25 mouse cellular contexts compared by ENCODE assay signal in the genomic region with DNA sequence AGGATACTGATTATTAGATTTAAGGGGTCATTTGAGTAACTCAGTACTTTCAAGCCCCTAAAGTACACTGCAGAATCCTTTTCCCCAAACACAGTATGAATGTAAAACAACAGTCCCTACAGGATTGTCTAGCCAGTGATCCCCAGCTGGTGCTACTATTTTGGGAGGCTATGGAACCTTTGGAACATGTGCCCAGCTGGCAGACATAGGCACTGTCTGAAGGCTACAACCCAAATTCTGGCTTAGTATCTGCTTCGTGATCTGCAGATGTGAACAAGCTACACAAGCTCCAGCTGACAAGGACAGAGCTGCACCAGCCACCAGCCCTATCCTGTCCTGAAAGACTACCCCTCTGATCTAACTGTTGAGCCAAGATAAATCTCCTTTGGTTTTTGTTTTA. TPM values are rescaled to one million over a fixed set of nuclear protein-coding genes. Genes with fewer than 3 reads are reported as not detected.
"Had no signal": no experiment of that assay in that cellular context is flagged by ENCODE, and none has a peak within 500 bp of the region (broad histone marks: within the 10 kb centered on the region; RNA-seq: fewer than 3 reads in every experiment).

No protein-coding gene starts in this region.

- H3K9me3 ChIP-seq: kidney, embryonic 15.5 days; limb, embryonic 12.5 days; limb, embryonic 15.5 days; liver, embryonic 15.5 days; lung, embryonic 15.5 days; neural tube, embryonic 12.5 days; neural tube, embryonic 15.5 days had no signal

- H3K9ac ChIP-seq: kidney, embryonic 15.5 days; limb, embryonic 12.5 days; limb, embryonic 15.5 days; liver, embryonic 15.5 days; lung, embryonic 15.5 days; neural tube, embryonic 12.5 days; neural tube, embryonic 15.5 days had no signal

- H3K27me3 ChIP-seq: kidney, embryonic 15.5 days; limb, embryonic 12.5 days; limb, embryonic 15.5 days; liver, embryonic 15.5 days; lung, embryonic 15.5 days; neural tube, embryonic 12.5 days; neural tube, embryonic 15.5 days had no signal

- H3K36me3 ChIP-seq: neural tube, embryonic 12.5 days had no signal

- H3K4me3 ChIP-seq: kidney, embryonic 15.5 days; limb, embryonic 12.5 days; limb, embryonic 15.5 days; liver, embryonic 15.5 days; lung, embryonic 15.5 days; neural tube, embryonic 12.5 days; neural tube, embryonic 15.5 days had no signal

- DNase-seq: kidney, postnatal 10 days; kidney, postnatal 36 days; left cerebral cortex, postnatal 4 days; lung, adult 18-20 months; lung, postnatal 14 days; lung, postnatal 4 days; midbrain, embryonic 14.5 days; right cerebral cortex, adult 18-20 months; right cerebral cortex, postnatal 14 days; right cerebral cortex, postnatal 4 days; thymus, adult 2 months; thymus, postnatal 14 days; thymus, postnatal 4 days had no signal

- H3K27ac ChIP-seq: kidney, embryonic 15.5 days; limb, embryonic 12.5 days; limb, embryonic 15.5 days; liver, embryonic 15.5 days; lung, embryonic 15.5 days; neural tube, embryonic 12.5 days; neural tube, embryonic 15.5 days; stomach, postnatal 0 days had no signal

- H3K4me2 ChIP-seq: kidney, embryonic 15.5 days; limb, embryonic 12.5 days; limb, embryonic 15.5 days; liver, embryonic 11.5 days; liver, embryonic 15.5 days; lung, embryonic 15.5 days; midbrain, embryonic 11.5 days; neural tube, embryonic 12.5 days; neural tube, embryonic 15.5 days had no signal

RNA-seq across cellular contexts. Expression of a gene that starts 2.8 kb away (rescaled TPM):
- total RNA-seq: megakaryocyte-erythroid progenitor cell, adult 5-6 weeks; midbrain, postnatal 0 days had no signal
